Mouse (Mus musculus) cortical plate, adult 2 months (tissue): ENCODE data around the gene Fuk.

ENCODE experiments used
- CTCF ChIP-seq: fragments of 200-500 bp; IDR thresholded peaks from 2 replicates; pipeline ENCODE4 v1.5.1; 2011; ENCODE audit warnings: mild to moderate bottlenecking, control low read depth, low read length; ENCODE audit not compliant: insufficient read depth; ENCODE audit errors: extremely low read depth
- POLR2A ChIP-seq: fragments of 200-500 bp; IDR thresholded peaks from 2 replicates; pipeline ENCODE4 v1.6.1; 2011; ENCODE audit warnings: mild to moderate bottlenecking, low read length, control low read depth; ENCODE audit not compliant: insufficient read depth; ENCODE audit errors: extremely low read depth

- TF ChIP-seq CTCF = no peak
- no peak for TF ChIP-seq POLR2A
Measured at GRCm38 (mm10) chr8:110918460-110918859, 16.2 kb upstream of the Fuk start.
